Mouse (Mus musculus) hindbrain, embryonic 13.5 days (tissue): ENCODE data around the gene Pgm2l1. TPM values are rescaled to one million over a fixed set of nuclear protein-coding genes. Genes with fewer than 3 reads are reported as not detected.

Experiments used
- ATAC-seq: fragments of 200-750 bp; cut with Nextera tagmentation; 2 replicates; pipeline ENCODE4 v1.8.0; 2017; ENCODE audit warnings: moderate TSS enrichment; ENCODE audit not compliant: low FRiP score
- H3K27ac ChIP-seq: fragments of 300-500 bp; sonication (generic); 2 replicates; pipeline ENCODE4 v1.5.1; 2015; ENCODE audit warnings: inconsistent platforms, mild to moderate bottlenecking, moderate library complexity
- H3K27me3 ChIP-seq: fragments of 300-500 bp; sonication (generic); 2 replicates; pipeline ENCODE4 v1.6.1; 2015; ENCODE audit warnings: mild to moderate bottlenecking, inconsistent platforms
- H3K36me3 ChIP-seq: fragments of 300-500 bp; sonication (generic); 2 replicates; pipeline ENCODE4 v1.6.1; 2015; ENCODE audit warnings: mild to moderate bottlenecking, inconsistent platforms
- H3K4me1 ChIP-seq: fragments of 300-500 bp; sonication (generic); replicated peaks from 2 replicates; pipeline ENCODE4 v1.6.1; 2015; ENCODE audit warnings: inconsistent platforms
- H3K4me2 ChIP-seq: fragments of 300-500 bp; sonication (generic); 2 replicates; pipeline ENCODE4 v1.6.1; 2015; ENCODE audit warnings: inconsistent platforms, mild to moderate bottlenecking, moderate library complexity
- H3K4me3 ChIP-seq: fragments of 300-500 bp; sonication (generic); 2 replicates; pipeline ENCODE4 v1.5.1; 2015; ENCODE audit warnings: mild to moderate bottlenecking, inconsistent platforms
- H3K9ac ChIP-seq: fragments of 300-500 bp; sonication (generic); 2 replicates; pipeline ENCODE4 v1.6.1; 2015; ENCODE audit warnings: mild to moderate bottlenecking, inconsistent platforms
- H3K9me3 ChIP-seq: fragments of 300-500 bp; sonication (generic); 2 replicates; pipeline ENCODE4 v1.6.1; 2016; ENCODE audit warnings: inconsistent platforms
- WGBS: fragments of 180-500 bp; shearing (Covaris S2); methylation state at CpG from one replicate; pipeline ENCODE4 v1.1.7; 2015; 5-methylcytosine and 5-hydroxymethylcytosine counted together
- polyA plus RNA-seq: library from polyadenylated mRNA; unstranded; fragments of >200 nt; fragmentation: Nextera tagmentation; extraction: Ambion mirVana; gene quantifications from 2 replicates; pipeline ENCODE4 v1.2.1, GENCODE M21; 2015

The Pgm2l1 gene
- polyA plus RNA-seq, 1 experiment from 2014 or later: 21.0 TPM

DNA sequence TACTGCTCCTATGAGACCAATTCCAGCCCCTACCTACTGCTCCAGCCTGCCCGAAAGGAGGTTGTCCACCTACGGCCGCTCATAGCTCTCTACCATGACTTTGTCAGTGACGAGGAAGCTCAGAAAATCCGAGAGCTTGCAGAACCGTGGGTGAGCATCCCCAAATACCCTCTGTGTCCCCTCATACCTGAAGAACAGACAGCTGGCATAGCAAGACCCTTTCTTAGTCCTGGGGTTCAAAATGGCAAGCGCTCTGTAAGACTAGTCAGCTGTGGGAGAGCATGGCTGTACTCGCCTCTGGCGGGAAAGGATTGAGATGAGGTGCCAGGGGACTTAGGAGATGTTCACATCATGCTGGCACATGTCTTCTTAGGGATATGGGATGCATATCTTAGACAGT is 78.7 kb downstream of the Pgm2l1 start:
- no peaks in the 10 kb centered on the region for H3K36me3 ChIP-seq
- H3K27ac ChIP-seq: no peak overlapping the region
- no peaks in the 10 kb centered on the region for H3K27me3 ChIP-seq
- no peak overlapping the region for H3K4me3 ChIP-seq
- H3K9me3 ChIP-seq: no peaks in the 10 kb centered on the region
- H3K4me1 ChIP-seq: peaks cover 39% of the 10 kb centered on the region
- H3K9ac ChIP-seq: no peak overlapping the region
- no peak overlapping the region for H3K4me2 ChIP-seq
- 92% methylated on average over 9 of the region's 9 CpGs for WGBS
- no peak for ATAC-seq

DNA sequence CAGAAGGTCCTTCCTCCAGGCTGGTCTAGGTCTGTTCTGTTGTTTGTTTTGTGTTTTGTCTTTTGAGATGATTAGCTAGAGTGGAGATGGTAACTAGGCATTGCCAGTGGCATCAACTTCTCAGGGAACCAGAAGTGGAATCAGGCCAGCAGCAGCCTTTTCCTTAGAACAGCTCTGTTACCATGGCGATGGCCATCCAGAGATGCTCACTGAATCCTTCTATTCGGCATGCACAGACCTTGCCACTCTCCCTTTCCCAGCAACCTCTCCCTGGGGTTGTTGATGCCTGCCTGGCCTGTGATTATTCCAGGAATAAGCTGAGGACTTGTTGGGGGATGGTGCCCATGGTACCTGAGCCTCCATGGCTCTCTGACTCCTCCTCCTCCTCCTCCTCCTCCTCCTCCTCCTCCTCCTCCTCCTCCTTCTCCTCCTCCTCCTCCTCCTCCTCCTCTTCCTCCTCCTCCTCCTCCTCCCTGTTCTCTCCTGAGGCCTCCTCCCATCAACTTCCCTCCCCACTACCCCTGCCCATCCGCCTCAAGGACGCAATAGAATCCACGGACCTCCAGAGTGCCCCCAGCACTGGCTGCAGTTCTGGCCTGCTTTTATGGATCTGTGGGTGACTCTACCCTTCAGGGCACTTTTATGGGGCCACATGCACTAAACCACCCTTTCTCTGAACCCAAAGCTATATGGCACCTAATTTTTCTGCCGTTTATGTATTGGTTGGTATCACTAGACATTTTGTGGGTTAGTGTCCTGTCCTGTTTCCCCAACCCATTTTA is 80.9 kb downstream of the Pgm2l1 start:
- peaks cover 39% of the 10 kb centered on the region for H3K4me1 ChIP-seq
- H3K9me3 ChIP-seq: no peaks in the 10 kb centered on the region
- no peak overlapping the region for H3K4me2 ChIP-seq
- no peak overlapping the region for H3K4me3 ChIP-seq
- no peaks in the 10 kb centered on the region for H3K27me3 ChIP-seq
- H3K36me3 ChIP-seq: no peaks in the 10 kb centered on the region
- ATAC-seq: peak; percentile 90
- no peak overlapping the region for H3K9ac ChIP-seq
- peak overlapping the region; percentile 87 for H3K27ac ChIP-seq
- 69% methylated on average over 3 of the region's 6 CpGs for WGBS

DNA sequence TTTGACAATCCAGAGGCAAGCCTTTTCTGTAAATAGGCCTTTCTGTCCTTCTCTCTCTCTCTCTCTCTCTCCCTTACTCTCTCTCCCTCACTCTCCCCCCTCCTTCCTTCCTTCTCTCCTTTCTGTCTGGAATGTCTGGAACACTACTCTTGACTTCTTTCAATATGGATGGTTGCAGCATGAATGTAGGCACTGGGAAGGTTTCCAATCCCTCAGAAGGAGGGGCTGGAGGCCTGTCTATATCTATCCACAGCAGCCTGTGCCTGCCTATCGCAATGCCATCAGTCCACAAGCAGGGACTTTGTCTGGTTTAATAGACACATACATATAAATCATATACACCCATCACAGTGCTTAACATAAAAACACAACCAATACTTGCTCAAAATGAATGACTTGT is 82.0 kb downstream of the Pgm2l1 start:
- no peak overlapping the region for H3K4me2 ChIP-seq
- no peak overlapping the region for H3K9ac ChIP-seq
- WGBS: 29% methylated on average over 1 of the region's 1 CpGs
- peak overlapping the region; percentile 87 for H3K27ac ChIP-seq
- H3K27me3 ChIP-seq: no peaks in the 10 kb centered on the region
- peak; percentile 33; the same call in 1 of the 2 replicates for ATAC-seq
- H3K4me1 ChIP-seq: peaks cover 39% of the 10 kb centered on the region
- no peaks in the 10 kb centered on the region for H3K36me3 ChIP-seq
- no peaks in the 10 kb centered on the region for H3K9me3 ChIP-seq
- no peak overlapping the region for H3K4me3 ChIP-seq

DNA sequence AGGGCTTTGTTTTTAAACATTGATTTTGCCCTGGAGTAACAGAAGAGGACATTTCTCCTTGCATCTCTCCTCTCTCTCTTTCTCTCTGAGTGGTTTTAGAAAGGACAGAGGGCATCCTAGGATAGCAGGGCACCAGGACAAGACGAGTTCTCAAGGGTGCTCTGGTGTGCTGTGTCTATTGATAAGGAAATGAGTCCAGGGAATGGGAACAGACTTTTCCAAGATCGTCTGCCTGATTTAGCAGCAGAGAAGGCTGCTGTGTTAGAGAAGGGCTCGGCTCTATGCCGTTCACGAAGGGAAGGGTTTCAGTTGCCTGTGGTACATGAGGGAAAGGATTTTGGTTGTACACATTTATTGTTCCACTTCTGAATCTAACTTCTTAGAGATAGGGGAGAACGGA is 82.5 kb downstream of the Pgm2l1 start:
- Histone ChIP-seq H3K27me3 (no peaks in the 10 kb centered on the region), H3K9me3 (no peaks in the 10 kb centered on the region), H3K36me3 (no peaks in the 10 kb centered on the region), H3K27ac (peak overlapping the region; percentile 87), H3K9ac (peak overlapping the region; percentile 15; the same call in 1 of the 2 replicates), H3K4me2 (no peak overlapping the region), H3K4me1 (peaks cover 39% of the 10 kb centered on the region), H3K4me3 (no peak overlapping the region)
- WGBS: 39% methylated on average over 6 of the region's 6 CpGs
- peak; percentile 38 for ATAC-seq

DNA sequence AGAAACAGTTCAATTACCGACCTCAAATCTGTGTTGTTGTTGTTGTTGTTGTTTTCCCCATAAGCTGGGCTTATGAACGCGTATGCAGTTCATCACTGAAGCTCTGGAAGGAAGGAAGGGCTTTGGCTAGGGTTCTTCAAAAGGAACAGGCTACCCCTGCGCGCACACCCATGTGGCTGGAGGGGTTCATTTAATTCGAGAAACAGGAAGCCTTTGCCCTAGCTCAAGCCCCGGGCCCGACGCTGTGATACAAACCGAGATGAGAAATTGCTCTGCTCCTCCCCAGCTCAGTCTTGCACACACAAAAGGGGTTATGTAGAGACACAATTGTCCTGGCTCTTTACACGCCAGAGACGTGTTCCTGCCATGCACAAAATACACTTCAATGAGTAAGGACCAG is 83.1 kb downstream of the Pgm2l1 start:
- Histone ChIP-seq H3K4me2 (no peak overlapping the region), H3K9ac (no peak overlapping the region), H3K4me1 (peaks cover 39% of the 10 kb centered on the region), H3K27me3 (no peaks in the 10 kb centered on the region), H3K36me3 (no peaks in the 10 kb centered on the region), H3K4me3 (no peak overlapping the region), H3K27ac (peak overlapping the region; percentile 87), H3K9me3 (no peaks in the 10 kb centered on the region)
- 72% methylated on average over 12 of the region's 12 CpGs for WGBS
- no peak for ATAC-seq

DNA sequence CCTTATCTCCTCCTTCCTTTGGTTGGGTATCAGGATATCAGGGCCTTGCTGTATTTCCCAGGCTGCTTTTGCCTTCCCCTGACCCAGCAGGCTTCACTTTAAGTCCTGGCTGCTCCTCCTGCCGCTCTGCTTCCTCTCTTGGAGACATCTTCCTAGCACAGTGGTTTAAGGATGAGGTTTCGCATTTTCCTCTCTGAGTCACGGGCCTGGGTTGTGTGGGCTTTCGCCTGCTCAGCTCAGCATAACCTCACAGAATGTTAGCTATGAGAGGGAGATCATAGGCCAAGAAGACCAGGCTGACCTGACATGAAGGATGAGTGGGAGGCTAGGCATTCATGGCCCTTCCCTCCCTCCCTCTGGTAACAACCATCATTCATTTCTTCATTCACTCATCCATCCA is 85.5 kb downstream of the Pgm2l1 start:
- Histone ChIP-seq H3K9ac (no peak overlapping the region), H3K4me1 (peaks cover 35% of the 10 kb centered on the region), H3K9me3 (no peaks in the 10 kb centered on the region), H3K27ac (no peak overlapping the region), H3K36me3 (0 out of 2 replicates have a peak, but pooled peaks cover 2% of the 10 kb centered on the region), H3K4me3 (no peak overlapping the region), H3K4me2 (no peak overlapping the region), H3K27me3 (no peaks in the 10 kb centered on the region)
- no peak for ATAC-seq
- 89% methylated on average over 4 of the region's 4 CpGs for WGBS

DNA sequence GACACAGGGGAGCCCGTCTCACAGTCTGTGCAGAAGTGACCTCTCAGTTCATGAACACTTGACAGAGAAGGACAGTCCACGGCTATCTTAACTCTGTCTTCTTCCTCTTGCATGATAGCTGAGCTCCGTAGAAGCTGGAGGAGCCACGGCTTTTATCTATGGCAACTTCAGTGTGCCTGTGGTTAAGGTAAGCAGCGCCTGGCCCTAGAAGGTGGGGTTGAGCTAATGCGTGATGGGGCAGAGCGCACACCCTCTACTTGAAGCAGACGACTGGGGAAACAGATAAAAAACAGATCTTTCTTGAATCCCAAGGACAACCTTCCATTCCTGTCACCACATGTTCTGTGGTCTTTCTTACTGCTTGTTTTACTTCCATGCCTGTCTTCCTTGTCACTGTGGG is 89.7 kb downstream of the Pgm2l1 start:
- Histone ChIP-seq H3K9me3 (no peaks in the 10 kb centered on the region), H3K4me2 (no peak overlapping the region), H3K4me3 (no peak overlapping the region), H3K9ac (no peak overlapping the region), H3K4me1 (no peaks in the 10 kb centered on the region), H3K27me3 (no peaks in the 10 kb centered on the region), H3K36me3 (peaks cover 2% of the 10 kb centered on the region; the same call in 1 of the 2 replicates), H3K27ac (no peak overlapping the region)
- 93% methylated on average over 8 of the region's 8 CpGs for WGBS
- ATAC-seq: no peak

DNA sequence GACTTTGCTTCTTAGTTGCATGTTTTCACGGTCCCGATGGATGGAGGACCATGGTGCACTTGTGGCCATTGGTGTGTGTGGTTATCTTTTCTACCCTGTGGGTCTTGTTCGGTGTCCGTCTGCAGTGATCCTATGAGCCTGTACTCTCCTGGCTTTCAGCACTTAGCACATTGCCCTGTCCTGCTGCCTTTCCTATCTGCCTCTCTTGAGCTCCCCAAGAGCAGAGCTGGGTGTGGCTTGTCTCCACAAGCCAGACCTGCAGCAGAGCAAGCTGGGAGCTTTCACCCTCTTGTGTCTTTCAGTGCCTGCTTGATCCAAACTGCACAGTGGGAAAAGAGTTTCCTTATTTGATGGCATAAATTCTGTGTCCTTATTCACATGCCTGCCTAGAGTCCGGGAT is 90.3 kb downstream of the Pgm2l1 start:
- no peaks in the 10 kb centered on the region for H3K9me3 ChIP-seq
- no peak for ATAC-seq
- 94% methylated on average over 5 of the region's 5 CpGs for WGBS

DNA sequence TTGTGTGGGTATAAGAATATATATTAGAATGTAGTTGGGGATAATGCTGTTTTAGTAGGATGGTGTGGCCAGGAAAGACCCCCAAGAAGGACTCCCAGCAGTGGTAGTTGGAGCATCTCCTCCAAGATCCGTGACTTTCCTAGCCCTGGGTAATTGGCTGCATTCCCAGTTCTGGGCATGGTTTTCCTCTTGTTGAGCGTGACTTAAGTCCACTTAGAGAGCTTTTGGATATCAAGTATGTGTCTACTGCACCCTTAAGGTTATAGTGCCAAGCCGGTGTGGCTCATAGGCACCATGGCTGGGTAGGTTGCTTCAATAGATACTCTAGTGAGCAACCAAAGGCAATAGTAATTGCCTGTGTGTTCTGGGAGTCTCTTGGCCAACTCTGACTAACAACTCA is 96.5 kb downstream of the Pgm2l1 start:
- ATAC-seq: no peak
- no peaks in the 10 kb centered on the region for H3K9me3 ChIP-seq
- no peaks in the 10 kb centered on the region for H3K27me3 ChIP-seq
- no peak overlapping the region for H3K4me3 ChIP-seq
- no peaks in the 10 kb centered on the region for H3K4me1 ChIP-seq
- H3K27ac ChIP-seq: no peak overlapping the region
- no peak overlapping the region for H3K4me2 ChIP-seq
- H3K9ac ChIP-seq: no peak overlapping the region
- 92% methylated on average over 3 of the region's 3 CpGs for WGBS
- H3K36me3 ChIP-seq: peaks cover 33% of the 10 kb centered on the region

More for the DNA sequence above, 90.3 kb downstream of the Pgm2l1 start:
- Histone ChIP-seq H3K27me3 (no peaks in the 10 kb centered on the region), H3K4me2 (no peak overlapping the region), H3K9ac (no peak overlapping the region), H3K36me3 (peaks cover 2% of the 10 kb centered on the region; the same call in 1 of the 2 replicates), H3K27ac (no peak overlapping the region), H3K4me3 (no peak overlapping the region), H3K4me1 (no peaks in the 10 kb centered on the region)

DNA sequence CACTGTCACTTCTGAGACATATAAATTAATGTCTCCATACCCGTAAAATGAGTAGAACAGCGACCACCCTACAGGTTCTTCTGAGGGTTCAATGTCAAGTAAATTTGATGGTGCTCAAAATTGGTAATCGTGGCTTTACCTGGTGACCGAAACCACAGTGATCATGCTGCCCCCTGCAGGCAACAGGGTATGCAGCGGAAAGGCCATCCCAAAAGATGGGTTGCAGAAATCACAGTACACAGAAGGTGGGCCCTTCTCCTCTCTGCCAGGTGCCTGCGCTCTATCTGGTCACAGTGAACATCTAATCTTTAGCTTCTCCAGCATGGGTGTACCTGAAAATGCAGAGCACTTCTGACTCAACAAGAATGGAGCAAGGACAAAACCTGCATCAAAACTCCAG is 98.3 kb downstream of the Pgm2l1 start:
- H3K36me3 ChIP-seq: peaks cover 48% of the 10 kb centered on the region
- no peak overlapping the region for H3K4me2 ChIP-seq
- no peak overlapping the region for H3K9ac ChIP-seq
- no peaks in the 10 kb centered on the region for H3K9me3 ChIP-seq
- no peak for ATAC-seq
- no peak overlapping the region for H3K4me3 ChIP-seq
- 81% methylated on average over 6 of the region's 6 CpGs for WGBS
- no peak overlapping the region for H3K27ac ChIP-seq
- no peaks in the 10 kb centered on the region for H3K27me3 ChIP-seq
- no peaks in the 10 kb centered on the region for H3K4me1 ChIP-seq

DNA sequence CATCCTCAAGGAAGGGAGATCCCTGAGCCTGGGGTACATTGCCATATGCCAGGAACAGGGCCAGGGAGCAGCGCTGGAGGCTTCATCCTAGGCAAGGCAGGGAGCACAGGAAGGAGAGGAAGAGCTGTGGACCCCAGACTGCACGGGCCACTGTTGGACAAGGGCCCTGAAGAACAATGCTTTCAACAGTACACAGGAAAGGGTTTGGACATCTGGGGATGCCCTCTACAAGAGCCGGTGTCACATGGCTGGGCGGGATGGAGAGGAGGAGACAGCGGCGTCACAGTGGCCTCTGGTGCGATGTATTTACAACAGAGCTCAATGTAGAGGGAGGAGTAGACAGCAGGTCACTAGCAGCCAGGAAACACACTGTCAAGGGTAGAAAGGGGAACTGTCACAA is 100.3 kb downstream of the Pgm2l1 start:
- Histone ChIP-seq H3K9ac (no peak overlapping the region), H3K4me1 (no peaks in the 10 kb centered on the region), H3K4me2 (no peak overlapping the region), H3K9me3 (no peaks in the 10 kb centered on the region), H3K27me3 (no peaks in the 10 kb centered on the region), H3K4me3 (no peak overlapping the region), H3K36me3 (peaks cover 68% of the 10 kb centered on the region), H3K27ac (no peak overlapping the region)
- ATAC-seq: no peak
- 87% methylated on average over 7 of the region's 7 CpGs for WGBS
